Mouse (Mus musculus) olfactory bulb, adult 2 months (tissue): ENCODE results near the gene Gigyf2.
"Not testable (repeated sequence)": the region's sequence is repeated elsewhere in the genome, so short reads cannot be mapped to it uniquely, and the experiment has no call there.

Experiments used
- CTCF ChIP-seq: fragments of 200-500 bp; IDR thresholded peaks from 2 replicates; pipeline ENCODE4 v1.5.1; 2012; ENCODE audit warnings: low read depth, mild to moderate bottlenecking, low read length, moderate library complexity; ENCODE audit not compliant: insufficient read depth
- POLR2A ChIP-seq: fragments of 200-500 bp; IDR thresholded peaks from 2 replicates; pipeline ENCODE4 v1.6.1; 2012; ENCODE audit warnings: mild to moderate bottlenecking, low read depth, low read length, moderate library complexity; ENCODE audit not compliant: insufficient read depth

DNA sequence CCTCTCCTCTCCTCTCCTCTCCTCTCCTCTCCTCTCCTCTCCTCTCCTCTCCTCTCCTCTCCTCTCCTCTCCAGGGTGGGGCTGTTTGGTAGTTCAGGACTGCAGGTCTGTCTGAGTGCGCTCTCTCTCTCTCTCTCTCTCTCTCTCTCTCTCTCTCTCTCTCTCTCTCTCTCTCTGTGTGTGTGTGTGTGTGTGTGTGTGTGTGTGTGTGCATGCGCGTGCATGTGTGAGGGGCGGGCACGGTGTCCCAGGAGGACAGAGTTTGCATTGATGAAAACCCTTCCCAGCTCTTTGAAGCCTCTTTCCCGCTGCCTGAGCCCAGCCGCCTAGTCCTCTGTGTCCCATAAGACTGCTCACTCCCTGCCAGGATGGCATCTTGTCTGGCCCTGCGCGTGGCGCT is 143.2 kb downstream of the Gigyf2 start, which contains the start of gene Snorc:
- TF ChIP-seq CTCF, POLR2A: not testable (repeated sequence)
